Mouse (Mus musculus) naive thymus-derived CD4-positive, alpha-beta T cell, adult 5 months (primary cell): ENCODE measurements around the gene Vmn2r120. TPM values are rescaled to one million over a fixed set of nuclear protein-coding genes. Genes with fewer than 3 reads are reported as not detected.

Experiments used
- polyA plus RNA-seq: library from polyadenylated mRNA; unstranded; fragments of 100-300 nt; shearing (Covaris generic); gene quantifications from one replicate; pipeline ENCODE4 v1.2.1, GENCODE M21; 2017

Vmn2r120 gene
- polyA plus RNA-seq: 0.11 TPM

GRCm38 (mm10) chr17:57545405-57545804, at the start of gene Vmn2r120:
Vmn2r120 (minus strand) TSS chr17:57545505.

Other genes starting within 250 kb of the Vmn2r120 start
- not detected for gene Adgre1, start 186.8 kb downstream of the Vmn2r120 start, polyA plus RNA-seq
- gene Gm21834, start 196.7 kb upstream of the Vmn2r120 start, polyA plus RNA-seq: not detected
- not detected for gene Cntnap5c, start 224.1 kb upstream of the Vmn2r120 start, polyA plus RNA-seq